Mouse (Mus musculus): ENCODE data around the gene Hal. TPM values are rescaled to one million over a fixed set of nuclear protein-coding genes. Genes with fewer than 3 reads are reported as not detected.

The Hal gene
- polyA plus RNA-seq, 1 experiment: 1.2 TPM

- no peak overlapping the region for H3K9ac ChIP-seq (ENCODE audit: low read depth, poor library complexity, severe bottlenecking)
- no peak overlapping the region for H3K4me3 ChIP-seq (ENCODE audit: low read depth, low read length)
- H3K27ac ChIP-seq (ENCODE audit: insufficient read depth, low read length): no peak overlapping the region
- H3K27me3 ChIP-seq (ENCODE audit: control insufficient read depth, insufficient read depth, low read length, poor library complexity, severe bottlenecking): no peaks in the 10 kb centered on the region
- H3K36me3 ChIP-seq (ENCODE audit: control insufficient read depth, insufficient read depth, low read length, poor library complexity, severe bottlenecking): no peaks in the 10 kb centered on the region
- no peak for TF ChIP-seq POLR2A (IDR thresholded peaks at IDR 0.05; ENCODE audit: insufficient read depth, low read length)
- no peak for TF ChIP-seq EP300 (IDR thresholded peaks at IDR 0.05; ENCODE audit: insufficient read depth, low read depth, low read length)
- H3K4me1 ChIP-seq (ENCODE audit: control insufficient read depth, insufficient read depth, low read length): peaks cover 4% of the 10 kb centered on the region
- no peaks in the 10 kb centered on the region for H3K9me3 ChIP-seq (replicated peaks; ENCODE audit: control insufficient read depth, insufficient read depth, low read length, poor library complexity, severe bottlenecking)
These were observed 29.6 kb downstream of the Hal start for GRCm38 (mm10) chr10:93518186-93518585.

- no peak overlapping the region for H3K9ac ChIP-seq (ENCODE audit: low read depth, poor library complexity, severe bottlenecking)
- no peaks in the 10 kb centered on the region for H3K27me3 ChIP-seq (ENCODE audit: control insufficient read depth, insufficient read depth, low read length, poor library complexity, severe bottlenecking)
- no peaks in the 10 kb centered on the region for H3K36me3 ChIP-seq (ENCODE audit: control insufficient read depth, insufficient read depth, low read length, poor library complexity, severe bottlenecking)
- TF ChIP-seq EP300 (IDR thresholded peaks at IDR 0.05; ENCODE audit: insufficient read depth, low read depth, low read length) (no peak), CTCF (IDR thresholded peaks at IDR 0.05; ENCODE audit: low read depth, low read length) (no peak), POLR2A (IDR thresholded peaks at IDR 0.05; ENCODE audit: insufficient read depth, low read length) (no peak)
- H3K4me3 ChIP-seq (ENCODE audit: low read depth, low read length): no peak overlapping the region
- H3K27ac ChIP-seq (ENCODE audit: insufficient read depth, low read length): no peak overlapping the region
- no peaks in the 10 kb centered on the region for H3K9me3 ChIP-seq (replicated peaks; ENCODE audit: control insufficient read depth, insufficient read depth, low read length, poor library complexity, severe bottlenecking)
- H3K4me1 ChIP-seq (ENCODE audit: control insufficient read depth, insufficient read depth, low read length): peaks cover 4% of the 10 kb centered on the region
These were observed 30.1 kb downstream of the Hal start for GRCm38 (mm10) chr10:93518620-93519019.

GRCm38 (mm10) chr10:93519159-93519558 lies 30.6 kb downstream of the Hal start:
- H3K27ac ChIP-seq (ENCODE audit: insufficient read depth, low read length): no peak overlapping the region
- H3K36me3 ChIP-seq (ENCODE audit: control insufficient read depth, insufficient read depth, low read length, poor library complexity, severe bottlenecking): no peaks in the 10 kb centered on the region
- no peaks in the 10 kb centered on the region for H3K27me3 ChIP-seq (ENCODE audit: control insufficient read depth, insufficient read depth, low read length, poor library complexity, severe bottlenecking)
- no peak overlapping the region for H3K9ac ChIP-seq (ENCODE audit: low read depth, poor library complexity, severe bottlenecking)
- H3K4me1 ChIP-seq (ENCODE audit: control insufficient read depth, insufficient read depth, low read length): peaks cover 4% of the 10 kb centered on the region
- no peak for TF ChIP-seq EP300 (IDR thresholded peaks at IDR 0.05; ENCODE audit: insufficient read depth, low read depth, low read length)
- TF ChIP-seq POLR2A (IDR thresholded peaks at IDR 0.05; ENCODE audit: insufficient read depth, low read length): no peak
- TF ChIP-seq CTCF (IDR thresholded peaks at IDR 0.05; ENCODE audit: low read depth, low read length): no peak
- H3K9me3 ChIP-seq (replicated peaks; ENCODE audit: control insufficient read depth, insufficient read depth, low read length, poor library complexity, severe bottlenecking): no peaks in the 10 kb centered on the region
- no peak overlapping the region for H3K4me3 ChIP-seq (ENCODE audit: low read depth, low read length)

GRCm38 (mm10) chr10:93519756-93520155 lies 31.2 kb downstream of the Hal start:
- H3K9me3 ChIP-seq (replicated peaks; ENCODE audit: control insufficient read depth, insufficient read depth, low read length, poor library complexity, severe bottlenecking): no peaks in the 10 kb centered on the region
- no peaks in the 10 kb centered on the region for H3K27me3 ChIP-seq (ENCODE audit: control insufficient read depth, insufficient read depth, low read length, poor library complexity, severe bottlenecking)
- H3K27ac ChIP-seq (ENCODE audit: insufficient read depth, low read length): no peak overlapping the region
- TF ChIP-seq POLR2A (IDR thresholded peaks at IDR 0.05; ENCODE audit: insufficient read depth, low read length) (no peak), CTCF (IDR thresholded peaks at IDR 0.05; ENCODE audit: low read depth, low read length) (no peak), EP300 (IDR thresholded peaks at IDR 0.05; ENCODE audit: insufficient read depth, low read depth, low read length) (no peak)
- peaks cover 4% of the 10 kb centered on the region for H3K4me1 ChIP-seq (ENCODE audit: control insufficient read depth, insufficient read depth, low read length)
- H3K4me3 ChIP-seq (ENCODE audit: low read depth, low read length): no peak overlapping the region
- H3K9ac ChIP-seq (ENCODE audit: low read depth, poor library complexity, severe bottlenecking): no peak overlapping the region
- no peaks in the 10 kb centered on the region for H3K36me3 ChIP-seq (ENCODE audit: control insufficient read depth, insufficient read depth, low read length, poor library complexity, severe bottlenecking)

GRCm38 (mm10) chr10:93520994-93521393 lies 32.4 kb downstream of the Hal start:
- H3K9ac ChIP-seq (ENCODE audit: low read depth, poor library complexity, severe bottlenecking): no peak overlapping the region
- H3K27ac ChIP-seq (ENCODE audit: insufficient read depth, low read length): no peak overlapping the region
- H3K27me3 ChIP-seq (ENCODE audit: control insufficient read depth, insufficient read depth, low read length, poor library complexity, severe bottlenecking): no peaks in the 10 kb centered on the region
- H3K9me3 ChIP-seq (replicated peaks; ENCODE audit: control insufficient read depth, insufficient read depth, low read length, poor library complexity, severe bottlenecking): no peaks in the 10 kb centered on the region
- no peaks in the 10 kb centered on the region for H3K36me3 ChIP-seq (ENCODE audit: control insufficient read depth, insufficient read depth, low read length, poor library complexity, severe bottlenecking)
- no peak overlapping the region for H3K4me3 ChIP-seq (ENCODE audit: low read depth, low read length)
- TF ChIP-seq POLR2A (IDR thresholded peaks at IDR 0.05; ENCODE audit: insufficient read depth, low read length): no peak
- no peak for TF ChIP-seq EP300 (IDR thresholded peaks at IDR 0.05; ENCODE audit: insufficient read depth, low read depth, low read length)
- TF ChIP-seq CTCF (IDR thresholded peaks at IDR 0.05; ENCODE audit: low read depth, low read length): no peak
- no peaks in the 10 kb centered on the region for H3K4me1 ChIP-seq (ENCODE audit: control insufficient read depth, insufficient read depth, low read length)

GRCm38 (mm10) chr10:93525329-93525728 lies 36.8 kb downstream of the Hal start:
- Histone ChIP-seq H3K4me3 (ENCODE audit: low read depth, low read length) (no peak overlapping the region), H3K27me3 (ENCODE audit: control insufficient read depth, insufficient read depth, low read length, poor library complexity, severe bottlenecking) (no peaks in the 10 kb centered on the region), H3K9ac (ENCODE audit: low read depth, poor library complexity, severe bottlenecking) (no peak overlapping the region), H3K27ac (ENCODE audit: insufficient read depth, low read length) (no peak overlapping the region), H3K36me3 (ENCODE audit: control insufficient read depth, insufficient read depth, low read length, poor library complexity, severe bottlenecking) (no peaks in the 10 kb centered on the region), H3K9me3 (replicated peaks; ENCODE audit: control insufficient read depth, insufficient read depth, low read length, poor library complexity, severe bottlenecking) (no peaks in the 10 kb centered on the region), H3K4me1 (ENCODE audit: control insufficient read depth, insufficient read depth, low read length) (no peaks in the 10 kb centered on the region)
- no peak for TF ChIP-seq EP300 (IDR thresholded peaks at IDR 0.05; ENCODE audit: insufficient read depth, low read depth, low read length)
- TF ChIP-seq POLR2A (IDR thresholded peaks at IDR 0.05; ENCODE audit: insufficient read depth, low read length): no peak
- TF ChIP-seq CTCF (IDR thresholded peaks at IDR 0.05; ENCODE audit: low read depth, low read length): no peak

Data from ES-Bruce4 (cell line).